Mouse (Mus musculus) heart, adult 18-20 months (tissue): Measurements from ENCODE around the gene Mecom. TPM values are rescaled to one million over a fixed set of nuclear protein-coding genes. Genes with fewer than 3 reads are reported as not detected.
"Not testable (repeated sequence)": the region's sequence is repeated elsewhere in the genome, so short reads cannot be mapped to it uniquely, and the experiment has no call there.

Experiments used
- DNase-seq, 2 experiments: peaks; one replicate each; pipeline ENCODE4 v3.0.0; 2021 to 2022; ENCODE audit warnings: mixed read lengths in 1 of 2
- total RNA-seq, 2 experiments: library from RNA; stranded (reverse); gene quantifications; 2 replicates each; pipeline ENCODE4 v1.2.3; 2021

Mecom gene
- total RNA-seq, 2 experiments from 2014 or later: 11.2 to 11.8 TPM

GRCm38 (mm10) chr3:30253714-30254113 is 294.1 kb downstream of the Mecom start:
- no peak for DNase-seq

DNA sequence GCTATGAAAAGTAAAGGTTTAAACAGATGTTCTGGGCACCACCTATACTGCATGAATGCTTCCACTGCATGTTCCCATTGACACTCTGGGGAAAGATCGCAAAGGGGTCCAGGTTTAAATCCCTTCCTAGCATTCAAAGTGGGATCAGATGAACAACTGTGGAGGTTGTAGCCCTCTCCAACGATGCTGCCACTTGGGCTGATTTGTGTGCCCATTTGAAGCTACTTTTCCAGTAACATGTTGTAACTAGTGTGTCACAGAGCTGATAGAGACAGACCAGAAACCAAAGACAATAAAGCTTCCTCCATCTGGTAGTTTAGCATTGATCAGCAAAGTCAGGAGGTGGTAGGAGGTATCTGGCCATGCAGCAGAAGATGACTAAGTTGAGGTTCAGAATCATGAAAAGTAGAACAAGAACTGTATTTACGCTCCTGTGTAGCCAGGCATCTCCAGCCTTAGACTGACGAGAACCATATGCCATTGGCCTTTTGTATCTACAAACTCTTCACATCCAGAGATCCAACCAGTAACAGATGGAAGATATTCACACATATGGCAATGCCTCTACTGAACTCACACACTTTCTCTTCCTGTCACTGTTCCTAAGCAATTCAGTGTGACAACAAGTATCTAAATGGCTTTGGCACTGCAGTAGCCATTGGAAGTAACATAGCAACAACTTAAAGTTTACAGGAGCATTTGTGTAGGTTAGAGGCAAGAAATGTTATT is 299.0 kb downstream of the Mecom start:
- DNase-seq: no peak

DNA sequence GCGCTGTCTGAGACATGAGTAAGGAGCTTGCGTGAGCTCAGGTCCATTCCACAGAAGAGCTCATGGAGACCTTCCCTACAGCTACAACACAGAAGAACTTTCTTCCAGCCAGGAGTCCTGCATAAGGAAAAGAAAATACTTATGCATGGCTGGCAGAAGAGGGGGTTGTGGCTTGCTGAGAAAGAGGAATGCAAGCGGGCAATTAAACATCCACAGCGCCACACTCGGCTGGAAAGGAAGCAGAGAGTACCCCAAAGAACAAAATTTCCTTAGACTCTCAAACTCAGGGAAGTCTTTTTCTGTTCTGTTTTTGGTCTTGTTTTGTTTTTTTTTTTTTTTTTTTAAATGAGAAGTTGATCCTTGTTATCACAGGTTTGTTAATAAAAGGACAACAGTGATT is 300.6 kb downstream of the Mecom start:
- DNase-seq: no peak

- DNase-seq: peak; percentile 20 to 37
These were observed 301.3 kb downstream of the Mecom start for GRCm38 (mm10) chr3:30246431-30247041.

DNA sequence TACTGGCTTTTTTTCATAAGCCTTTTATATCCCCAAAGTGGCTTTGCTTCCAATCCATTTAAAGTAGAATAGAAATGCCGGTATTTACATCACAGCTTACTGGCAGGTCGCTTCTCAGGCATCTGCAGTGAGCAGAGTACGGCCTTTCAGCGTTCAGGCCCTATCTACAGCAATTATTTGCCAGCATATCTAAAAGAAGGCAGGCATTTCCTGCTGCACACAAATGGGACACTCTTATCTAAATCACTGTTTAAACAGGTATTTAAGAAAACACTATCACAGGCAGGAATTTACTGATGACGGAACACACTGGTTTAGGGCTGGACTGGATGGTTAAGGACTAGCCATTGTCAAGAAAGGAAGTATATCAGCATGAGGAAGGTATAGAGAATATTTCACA is 301.9 kb downstream of the Mecom start:
- peak; percentile 9 to 23 for DNase-seq

DNA sequence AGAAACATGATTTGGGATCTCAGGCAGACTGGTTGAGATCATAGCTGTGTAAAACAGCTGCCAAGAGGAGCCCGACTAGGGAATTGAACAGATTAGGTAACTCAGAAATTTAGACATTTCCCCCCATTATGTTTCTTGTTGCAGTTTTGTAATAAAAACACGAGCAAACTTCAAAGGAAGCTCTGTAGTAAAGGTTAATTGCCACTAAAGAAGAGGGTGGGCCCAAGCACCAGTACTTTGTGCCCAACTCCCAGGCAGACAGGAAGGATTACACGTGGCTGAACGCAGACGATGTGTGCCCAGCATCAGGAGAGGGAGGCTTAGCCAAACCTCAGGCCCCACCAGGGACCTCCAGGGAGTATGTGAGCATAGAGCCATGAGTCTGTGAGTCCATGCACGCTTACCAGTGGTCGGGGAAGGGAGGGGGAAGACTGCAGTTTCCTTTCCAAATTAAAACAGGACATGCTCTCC is 303.4 kb downstream of the Mecom start:
- peak; percentile 67 to 77 for DNase-seq

DNA sequence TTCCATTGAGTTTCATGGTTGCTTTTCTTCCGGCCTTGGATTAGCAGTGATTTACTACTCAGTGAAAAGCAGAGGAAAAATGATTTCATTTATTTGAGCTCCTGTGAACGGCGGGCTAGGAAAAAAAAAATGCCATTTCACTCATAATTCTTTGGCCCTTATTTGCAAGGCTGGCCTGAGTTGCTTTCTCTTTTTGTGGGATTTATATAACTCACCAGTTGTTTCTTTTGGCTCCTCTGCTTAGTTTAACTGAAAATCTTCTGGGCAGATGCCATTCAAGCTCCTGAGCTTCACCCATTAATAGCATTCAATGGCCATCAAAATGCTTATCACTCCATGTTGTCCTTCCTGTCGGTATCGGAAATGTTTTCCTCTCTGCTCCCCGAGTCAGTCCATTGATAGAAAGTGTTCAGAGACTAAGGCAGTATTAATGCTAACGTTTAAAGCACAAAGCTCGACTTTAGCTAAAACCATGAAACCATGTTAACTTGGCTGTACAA is 304.0 kb downstream of the Mecom start:
- DNase-seq: peak in 1 of 2 experiments; percentile 42

GRCm38 (mm10) chr3:30239416-30239815 is 308.4 kb downstream of the Mecom start:
- no peak for DNase-seq

GRCm38 (mm10) chr3:30237493-30237892 is 310.3 kb downstream of the Mecom start:
- no peak for DNase-seq

DNA sequence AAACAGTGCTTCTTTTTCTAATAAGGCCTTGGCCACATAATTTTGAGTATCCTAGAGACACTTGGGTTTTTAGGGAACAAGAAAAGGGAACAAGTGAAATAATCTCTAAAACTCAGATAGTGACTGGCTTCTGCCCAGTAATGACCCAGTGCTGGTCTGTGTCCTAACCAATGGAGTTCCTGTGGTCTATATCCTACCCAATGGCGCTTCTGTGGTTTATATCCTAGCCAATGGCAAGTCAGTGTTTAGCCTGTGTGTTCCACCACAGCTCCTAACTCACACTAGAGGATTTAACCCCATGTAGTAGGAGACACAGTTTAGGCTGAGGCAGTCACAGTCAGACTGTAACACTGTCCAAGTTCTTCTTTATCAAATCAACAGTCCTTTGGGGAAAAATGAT is 313.8 kb downstream of the Mecom start:
- DNase-seq: no peak

DNA sequence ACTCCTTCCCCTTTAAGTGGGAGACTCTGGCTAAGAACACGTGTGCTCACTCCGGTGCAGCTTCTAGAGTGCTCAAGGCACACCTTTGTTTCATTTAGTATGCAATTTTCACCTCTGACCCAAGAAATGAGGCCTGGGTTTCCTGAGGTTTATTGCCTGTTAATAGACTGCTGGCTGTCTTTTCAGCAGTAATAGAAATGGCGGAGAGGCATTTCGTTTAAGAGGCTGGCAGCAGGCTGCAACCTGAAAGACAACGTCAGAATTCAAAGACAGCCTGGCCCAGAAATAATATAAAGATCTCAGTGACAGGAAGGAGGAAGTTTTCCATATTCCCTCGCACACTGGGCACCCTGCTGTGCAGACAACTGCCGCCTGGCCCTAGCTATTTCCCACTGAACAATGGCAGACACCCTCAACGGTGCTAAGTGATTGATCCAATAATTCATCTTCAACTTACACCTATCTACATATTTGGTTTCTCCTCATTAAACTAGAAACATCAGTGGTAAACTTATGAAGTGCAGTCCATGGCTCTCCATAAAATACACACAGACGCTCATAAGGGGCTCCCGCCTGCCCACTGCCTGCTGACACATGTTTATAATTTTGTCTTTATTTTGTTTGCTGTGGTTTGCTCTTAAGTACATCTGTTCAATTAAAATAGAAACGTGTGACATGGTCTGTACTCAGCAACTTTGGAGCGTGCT is 319.7 kb downstream of the Mecom start:
- DNase-seq: no peak

DNA sequence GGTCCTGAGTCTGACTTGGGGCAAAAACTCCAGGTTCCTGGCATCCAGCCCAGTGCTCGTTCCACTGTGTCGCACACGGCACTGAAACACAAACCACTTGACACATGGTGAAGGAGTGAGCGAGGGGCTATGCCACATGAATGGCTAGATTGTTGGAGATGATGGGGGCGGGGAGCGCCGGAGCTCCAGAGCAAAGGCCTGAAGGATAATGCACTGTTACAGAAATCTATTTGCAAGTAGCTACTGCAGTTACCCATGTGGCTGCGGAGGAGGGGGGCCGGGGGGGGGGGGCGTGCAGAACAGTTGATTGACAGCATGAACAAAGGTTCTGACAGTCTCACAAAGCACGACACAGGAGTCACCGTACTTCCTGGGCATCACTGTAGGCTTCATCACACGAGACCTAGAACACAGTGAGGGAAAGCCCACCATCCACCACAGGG is 320.9 kb downstream of the Mecom start:
- no peak for DNase-seq

DNA sequence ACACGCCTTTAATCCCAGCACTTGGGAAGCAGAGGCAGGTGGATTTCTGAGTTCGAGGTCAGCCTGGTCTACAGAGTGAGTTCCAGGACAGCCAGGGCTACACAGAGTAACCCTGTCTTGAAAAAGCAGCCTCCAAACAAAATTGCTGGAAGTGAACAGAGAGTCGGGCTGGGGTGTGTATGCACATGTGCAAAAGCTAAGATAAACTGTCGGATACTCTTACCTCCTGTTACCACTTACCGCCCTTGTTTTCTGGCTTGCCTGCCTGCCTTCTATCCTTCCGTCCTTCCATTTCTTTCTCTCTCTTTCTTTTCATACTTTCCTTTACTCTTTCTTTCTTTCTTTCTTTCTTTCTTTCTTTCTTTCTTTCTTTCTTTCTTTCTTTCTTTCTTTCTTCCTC is 322.6 kb downstream of the Mecom start:
- DNase-seq: not testable (repeated sequence)

DNA sequence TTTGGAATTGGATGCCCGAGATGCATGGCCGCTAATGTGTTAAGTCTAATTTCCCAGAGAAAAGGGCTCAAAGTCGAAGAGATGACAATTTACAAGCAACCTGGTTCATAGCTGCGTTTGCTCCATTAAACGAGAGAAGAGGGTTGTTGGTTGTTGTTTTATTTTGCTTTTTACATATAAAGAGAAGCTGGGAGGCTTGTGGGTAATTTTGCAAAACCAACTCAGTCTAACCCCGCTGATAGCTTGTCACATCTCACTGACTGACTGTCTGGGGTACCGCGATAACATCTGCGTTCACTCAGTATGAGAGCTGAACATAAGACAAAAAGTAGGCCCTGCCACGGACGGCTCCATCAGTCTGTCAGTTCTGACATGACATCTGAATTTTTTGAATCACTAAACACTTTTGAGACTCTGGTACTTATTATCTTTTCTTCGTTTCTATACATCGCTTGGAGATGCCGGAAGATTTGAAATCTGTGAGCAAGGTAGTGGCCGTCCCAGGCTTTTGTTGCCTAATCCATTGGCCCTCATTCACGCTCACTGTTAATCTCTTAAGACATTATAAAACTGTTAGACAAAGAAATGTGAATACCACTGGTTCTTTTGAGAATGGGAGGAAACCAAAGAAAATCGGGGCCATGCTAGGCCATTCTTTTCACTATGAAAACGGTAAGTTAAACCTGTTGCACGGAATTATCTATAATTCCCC is 327.0 kb downstream of the Mecom start:
- no peak for DNase-seq

DNA sequence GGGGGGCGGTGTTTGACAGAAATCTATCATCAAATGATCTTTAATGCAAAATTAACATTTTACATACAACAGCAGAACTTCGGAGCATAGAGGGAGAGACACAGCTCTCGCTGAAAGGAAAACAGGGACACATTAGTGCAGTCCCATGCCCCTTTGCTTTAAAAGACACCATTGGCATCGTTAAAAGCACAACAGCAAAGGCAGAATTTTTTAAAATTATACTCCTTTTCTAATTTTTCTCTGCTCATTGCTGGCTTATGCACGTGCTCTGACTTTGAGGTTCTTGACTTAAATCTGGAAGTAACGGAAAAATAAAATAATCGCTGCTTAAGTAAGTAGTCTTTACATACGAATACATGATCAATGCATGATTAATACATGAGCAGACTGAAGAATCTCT is 327.9 kb downstream of the Mecom start:
- no peak for DNase-seq

DNA sequence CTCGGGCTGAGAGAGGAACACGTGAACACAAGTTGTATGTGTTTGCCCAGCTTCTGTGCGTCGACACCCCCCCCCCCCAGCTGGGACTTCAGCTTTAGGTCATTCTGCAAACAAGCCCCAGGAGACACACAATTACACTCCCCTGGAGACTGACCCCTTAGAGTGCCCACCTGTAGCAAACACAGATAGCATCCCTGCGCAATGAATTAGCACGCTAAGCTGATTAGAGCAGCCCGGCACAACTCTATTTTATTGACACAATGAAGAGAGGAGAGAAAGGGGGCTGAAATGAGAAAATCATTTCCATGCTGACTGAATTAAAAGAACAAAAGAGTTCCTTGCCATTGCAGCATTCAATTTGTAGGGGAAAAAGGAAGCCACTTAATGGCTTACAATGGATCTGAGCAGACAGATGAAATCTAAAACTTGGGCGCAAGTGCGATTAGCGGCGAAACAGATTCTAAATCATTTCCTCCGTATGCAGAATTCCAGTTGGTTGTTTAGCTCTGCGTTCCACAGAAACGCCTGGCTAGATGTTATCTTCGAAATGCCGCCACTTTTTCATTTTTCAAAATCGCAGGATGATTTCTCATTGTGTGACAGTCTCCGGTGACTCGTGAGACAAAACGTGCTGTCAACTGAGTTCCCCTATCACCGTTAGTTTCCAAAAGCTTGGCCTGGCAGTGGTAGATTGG is 328.5 kb downstream of the Mecom start:
- DNase-seq: peak in 1 of 2 experiments; percentile 6

DNA sequence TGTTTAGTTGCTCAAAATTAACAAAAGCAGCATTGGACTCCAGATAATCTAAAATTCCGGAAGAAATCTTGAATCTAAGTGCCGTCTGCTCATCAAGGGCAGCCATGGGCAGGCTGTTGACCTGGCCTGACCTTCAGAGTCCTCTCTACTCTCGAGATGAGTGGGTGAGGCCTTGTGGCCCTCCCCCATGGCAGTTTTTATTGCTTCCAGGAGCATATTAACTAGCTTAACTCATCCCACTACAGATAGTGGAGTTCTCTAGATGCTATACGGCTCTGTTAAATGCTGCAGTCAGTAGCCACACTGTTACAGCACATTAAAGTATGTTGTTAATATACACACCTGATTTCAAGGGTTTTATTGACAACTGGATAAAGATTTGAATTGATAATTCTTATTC is 333.2 kb downstream of the Mecom start:
- no peak for DNase-seq

DNA sequence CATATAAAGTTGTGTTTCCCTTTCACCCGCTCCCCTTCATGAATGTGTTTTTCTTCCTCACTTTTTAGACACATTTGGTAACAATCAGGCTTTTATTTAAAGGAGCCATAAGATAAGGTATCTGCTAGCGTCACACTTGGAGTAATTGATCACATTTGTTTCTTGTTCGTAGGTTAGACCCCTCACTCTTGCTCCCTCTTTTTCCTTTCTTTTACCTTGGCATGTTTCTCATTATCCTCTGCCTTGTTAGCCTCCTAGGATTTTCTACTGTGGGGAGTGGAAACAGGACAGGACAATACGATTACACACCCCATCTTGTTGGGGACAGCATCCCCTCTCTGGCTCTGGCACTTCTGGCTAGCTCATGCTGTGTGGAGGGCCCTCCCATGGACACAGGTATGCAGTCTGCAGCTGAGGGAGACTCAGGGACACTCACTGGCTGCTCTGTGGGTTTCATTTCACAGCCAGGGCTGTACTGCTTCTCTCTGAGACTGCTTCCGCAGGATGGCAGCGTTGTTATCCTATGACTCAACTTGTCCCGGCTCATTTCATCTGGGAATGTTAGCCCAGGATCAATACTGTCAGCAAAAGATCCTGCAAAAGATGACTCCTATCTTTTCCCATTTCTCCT is 334.2 kb downstream of the Mecom start:
- no peak for DNase-seq

GRCm38 (mm10) chr3:30212802-30213201 is 335.0 kb downstream of the Mecom start:
- no peak for DNase-seq

DNA sequence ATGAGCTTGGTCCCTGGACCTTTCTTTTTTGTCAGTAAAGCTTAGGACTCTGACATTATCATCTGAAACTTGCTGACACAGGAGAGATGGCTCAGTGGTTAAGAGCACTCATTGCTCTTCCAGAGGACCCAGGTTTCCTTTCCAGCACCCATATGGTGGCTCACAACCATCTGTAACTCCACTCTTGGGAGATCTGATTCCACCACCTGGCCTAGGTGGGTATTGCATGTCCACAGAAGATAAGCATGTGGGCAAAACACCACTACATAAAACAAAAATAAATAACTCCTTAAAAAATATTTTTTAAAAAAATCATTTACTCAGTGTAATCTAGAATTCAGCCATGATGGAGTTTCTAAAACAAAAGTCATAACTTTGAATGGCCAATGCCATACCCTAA is 338.7 kb downstream of the Mecom start:
- DNase-seq: no peak

GRCm38 (mm10) chr3:30207886-30208285 is 339.9 kb downstream of the Mecom start:
- DNase-seq: peak in 1 of 2 experiments; percentile 19
